Mouse (Mus musculus) mouse embryonic stem cell (cell line): ENCODE measurements around the gene Abca7.

Experiments
- in situ Hi-C, 2 experiments: fragments of 300-500 bp; cut with MboI; formaldehyde crosslinking; loops; 1 replicate in 1 of 2; 3 replicates in 1 of 2; pipeline ENCODE4 v1.14.3; 2019 to 2020; ENCODE audit warnings: low sequenced_read_pairs in 2 of 2, low pct_unique_long_range_greater_than_20kb in 1 of 2, mixed read lengths in 1 of 2; ENCODE audit not compliant: unreplicated experiment in 1 of 2

The Abca7 gene

GRCm38 (mm10) chr10:79987771-79988505 lies 8.4 kb upstream of the Abca7 start:
- in situ Hi-C loops, result loop anchor here in 1 of 2 experiments (5.0 kb wide), 1 partner anchor 124 kb away; no protein-coding TSS in a partner anchor

GRCm38 (mm10) chr10:79988506-79989271 lies 7.6 kb upstream of the Abca7 start, which contains the start of gene Cnn2:
Gene Cnn2 (plus strand): TSS chr10:79988584.
- in situ Hi-C loops, result loop anchor here in 1 of 2 experiments (5.0 kb wide), 1 partner anchor 124 kb away; no protein-coding TSS in a partner anchor

- in situ Hi-C loops, result loop anchor here in 1 of 2 experiments (5.0 kb wide), 1 partner anchor 123 kb away; no protein-coding TSS in a partner anchor
Measured at GRCm38 (mm10) chr10:79989272-79989786, 7.0 kb upstream of the Abca7 start.

- in situ Hi-C loops, result loop anchor here in 1 of 2 experiments (5.0 kb wide), 1 partner anchor 122 kb away; no protein-coding TSS in a partner anchor
Measured at GRCm38 (mm10) chr10:79989870-79990269, 6.4 kb upstream of the Abca7 start.

- in situ Hi-C loops, result no loop called here
Measured at GRCm38 (mm10) chr10:79991099-79991498, 5.2 kb upstream of the Abca7 start.

GRCm38 (mm10) chr10:79991548-79991947 lies 4.7 kb upstream of the Abca7 start:
- in situ Hi-C loops, result no loop called here

- in situ Hi-C loops, result no loop called here
Measured at GRCm38 (mm10) chr10:79994397-79995115, 1.7 kb upstream of the Abca7 start.

- in situ Hi-C loops, result no loop called here
Measured at GRCm38 (mm10) chr10:79995636-79996035, 658 bp upstream of the Abca7 start.

- in situ Hi-C loops, result no loop called here
Measured at GRCm38 (mm10) chr10:79997034-79997760, 903 bp downstream of the Abca7 start.

GRCm38 (mm10) chr10:79997819-79998218 lies 1.5 kb downstream of the Abca7 start:
- in situ Hi-C loops, result no loop called here

GRCm38 (mm10) chr10:80001945-80002344 lies 5.7 kb downstream of the Abca7 start:
- in situ Hi-C loops, result no loop called here

- in situ Hi-C loops, result no loop called here
Measured at GRCm38 (mm10) chr10:80002829-80003228, 6.5 kb downstream of the Abca7 start.

GRCm38 (mm10) chr10:80003374-80004232 lies 7.3 kb downstream of the Abca7 start:
- in situ Hi-C loops, result no loop called here

- in situ Hi-C loops, result no loop called here
Measured at GRCm38 (mm10) chr10:80004233-80004705, 8.0 kb downstream of the Abca7 start.

GRCm38 (mm10) chr10:80011740-80012139 lies 15.4 kb downstream of the Abca7 start:
- in situ Hi-C loops, result no loop called here

- in situ Hi-C loops, result no loop called here
Measured at GRCm38 (mm10) chr10:80013609-80014008, 17.3 kb downstream of the Abca7 start.
